Mouse (Mus musculus): ENCODE measurements around the gene Ola1. TPM values are rescaled to one million over a fixed set of nuclear protein-coding genes. Genes with fewer than 3 reads are reported as not detected.
A peak's percentile ranks its signal among the peaks of the same experiment; 100 is the strongest.

Gene Ola1
- total and polyA plus RNA-seq, 3 experiments: 47.1 to 180 (median 124) TPM

- peaks cover 36% of the 10 kb centered on the region for H3K36me3 ChIP-seq (replicated peaks)
- peaks cover 27% of the 10 kb centered on the region for H3K4me1 ChIP-seq (ENCODE audit: insufficient read depth, low read depth, low read length)
- no peaks in the 10 kb centered on the region for H3K9me3 ChIP-seq (replicated peaks)
- ATAC-seq (ENCODE audit: extremely low read depth, insufficient number of reproducible peaks, low FRiP score, poor library complexity, severe bottlenecking) (peak; percentile 81), DNase-seq (ENCODE audit: low spot score) (peak; percentile 97)
- peak overlapping the region; percentile 79 for H3K4me3 ChIP-seq (ENCODE audit: low read depth, low read length)
- H3K27me3 ChIP-seq (ENCODE audit: insufficient read depth, low read length): peaks cover 5% of the 10 kb centered on the region; the same call in 1 of the 2 replicates
- TF ChIP-seq GATA1 (IDR thresholded peaks at IDR 0.05; ENCODE audit: borderline replicate concordance, low read length) (no peak), CTCF (IDR thresholded peaks at IDR 0.05; ENCODE audit: low read depth, low read length) (no peak), POLR2AphosphoS5 (IDR thresholded peaks at IDR 0.05; ENCODE audit: insufficient replicate concordance, low read depth, low read length) (no peak), GATA2 (IDR thresholded peaks at IDR 0.05; ENCODE audit: borderline replicate concordance, low read depth, low read length) (no peak), TAL1 (conservative IDR thresholded peaks at IDR 0.05; ENCODE audit: low read depth, low read length) (no peak)
Observed at GRCm38 (mm10) chr2:73213871-73214659, 4.7 kb downstream of the Ola1 start.

GRCm38 (mm10) chr2:73213539-73213870 is 5.2 kb downstream of the Ola1 start:
- no peak for ATAC-seq (ENCODE audit: extremely low read depth, insufficient number of reproducible peaks, low FRiP score, poor library complexity, severe bottlenecking)
- peaks cover 27% of the 10 kb centered on the region for H3K4me1 ChIP-seq (ENCODE audit: insufficient read depth, low read depth, low read length)

GRCm38 (mm10) chr2:73204328-73204727 is 14.4 kb downstream of the Ola1 start:
- Histone ChIP-seq H3K4me3 (ENCODE audit: low read depth, low read length) (no peak overlapping the region), H3K4me1 (ENCODE audit: insufficient read depth, low read depth, low read length) (no peaks in the 10 kb centered on the region; the same call in 1 of the 2 replicates), H3K27me3 (ENCODE audit: insufficient read depth, low read length) (no peaks in the 10 kb centered on the region), H3K36me3 (replicated peaks) (peaks cover 70% of the 10 kb centered on the region), H3K9me3 (replicated peaks) (no peaks in the 10 kb centered on the region)
- DNase-seq (ENCODE audit: low spot score) (no peak), ATAC-seq (ENCODE audit: extremely low read depth, insufficient number of reproducible peaks, low FRiP score, poor library complexity, severe bottlenecking) (no peak)
- no peak for TF ChIP-seq TAL1 (conservative IDR thresholded peaks at IDR 0.05; ENCODE audit: low read depth, low read length)

More at GRCm38 (mm10) chr2:73213539-73213870, 5.2 kb downstream of the Ola1 start:
- 0 out of 2 replicates have a peak, but pooled peaks cover 3% of the 10 kb centered on the region for H3K27me3 ChIP-seq (ENCODE audit: insufficient read depth, low read length)
- TF ChIP-seq POLR2AphosphoS5 (IDR thresholded peaks at IDR 0.05; ENCODE audit: insufficient replicate concordance, low read depth, low read length): no peak
- TF ChIP-seq GATA2 (IDR thresholded peaks at IDR 0.05; ENCODE audit: borderline replicate concordance, low read depth, low read length): no peak
- no peak for TF ChIP-seq TAL1 (conservative IDR thresholded peaks at IDR 0.05; ENCODE audit: low read depth, low read length)
- TF ChIP-seq GATA1 (IDR thresholded peaks at IDR 0.05; ENCODE audit: borderline replicate concordance, low read length): no peak
- TF ChIP-seq CTCF (IDR thresholded peaks at IDR 0.05; ENCODE audit: low read depth, low read length): no peak
- DNase-seq (ENCODE audit: low spot score): no peak
- peak overlapping the region; percentile 79 for H3K4me3 ChIP-seq (ENCODE audit: low read depth, low read length)
- H3K9me3 ChIP-seq (replicated peaks): no peaks in the 10 kb centered on the region
- peaks cover 41% of the 10 kb centered on the region for H3K36me3 ChIP-seq (replicated peaks)

- H3K9me3 ChIP-seq (replicated peaks): no peaks in the 10 kb centered on the region
- DNase-seq (ENCODE audit: low spot score) (no peak), ATAC-seq (ENCODE audit: extremely low read depth, insufficient number of reproducible peaks, low FRiP score, poor library complexity, severe bottlenecking) (no peak)
- H3K4me1 ChIP-seq (ENCODE audit: insufficient read depth, low read depth, low read length): peaks cover 2% of the 10 kb centered on the region; the same call in 1 of the 2 replicates
- TF ChIP-seq CTCF (IDR thresholded peaks at IDR 0.05; ENCODE audit: low read depth, low read length): no peak
- no peaks in the 10 kb centered on the region for H3K27me3 ChIP-seq (ENCODE audit: insufficient read depth, low read length)
- H3K4me3 ChIP-seq (ENCODE audit: low read depth, low read length): no peak overlapping the region
- peaks cover 55% of the 10 kb centered on the region for H3K36me3 ChIP-seq (replicated peaks)
Observed at GRCm38 (mm10) chr2:73188488-73188887, 30.2 kb downstream of the Ola1 start.

GRCm38 (mm10) chr2:73185185-73185584 is 33.5 kb downstream of the Ola1 start:
- DNase-seq (ENCODE audit: low spot score) (no peak), ATAC-seq (ENCODE audit: extremely low read depth, insufficient number of reproducible peaks, low FRiP score, poor library complexity, severe bottlenecking) (no peak)
- H3K27me3 ChIP-seq (ENCODE audit: insufficient read depth, low read length): no peaks in the 10 kb centered on the region
- H3K4me3 ChIP-seq (ENCODE audit: low read depth, low read length): no peak overlapping the region
- H3K4me1 ChIP-seq (ENCODE audit: insufficient read depth, low read depth, low read length): peaks cover 2% of the 10 kb centered on the region; the same call in 1 of the 2 replicates
- TF ChIP-seq TAL1 (conservative IDR thresholded peaks at IDR 0.05; ENCODE audit: low read depth, low read length) (no peak), CTCF (IDR thresholded peaks at IDR 0.05; ENCODE audit: low read depth, low read length) (no peak), POLR2AphosphoS5 (IDR thresholded peaks at IDR 0.05; ENCODE audit: insufficient replicate concordance, low read depth, low read length) (no peak), GATA2 (IDR thresholded peaks at IDR 0.05; ENCODE audit: borderline replicate concordance, low read depth, low read length) (no peak), GATA1 (IDR thresholded peaks at IDR 0.05; ENCODE audit: borderline replicate concordance, low read length) (no peak)
- H3K36me3 ChIP-seq (replicated peaks): peaks cover 36% of the 10 kb centered on the region
- no peaks in the 10 kb centered on the region for H3K9me3 ChIP-seq (replicated peaks)

- no peak for DNase-seq (ENCODE audit: low spot score)
- Histone ChIP-seq H3K27me3 (ENCODE audit: insufficient read depth, low read length) (no peaks in the 10 kb centered on the region), H3K4me1 (ENCODE audit: insufficient read depth, low read depth, low read length) (no peaks in the 10 kb centered on the region), H3K9me3 (replicated peaks) (no peaks in the 10 kb centered on the region), H3K36me3 (replicated peaks) (peaks cover 17% of the 10 kb centered on the region), H3K4me3 (ENCODE audit: low read depth, low read length) (no peak overlapping the region)
- no peak for TF ChIP-seq CTCF (IDR thresholded peaks at IDR 0.05; ENCODE audit: low read depth, low read length)
- no peak for ATAC-seq (ENCODE audit: extremely low read depth, insufficient number of reproducible peaks, low FRiP score, poor library complexity, severe bottlenecking)
Observed at GRCm38 (mm10) chr2:73169496-73169895, 49.2 kb downstream of the Ola1 start.

GRCm38 (mm10) chr2:73167126-73167525 is 51.6 kb downstream of the Ola1 start:
- peak; percentile 8 for DNase-seq (ENCODE audit: low spot score)
- no peaks in the 10 kb centered on the region for H3K9me3 ChIP-seq (replicated peaks)
- H3K36me3 ChIP-seq (replicated peaks): peaks cover 19% of the 10 kb centered on the region
- no peaks in the 10 kb centered on the region for H3K4me1 ChIP-seq (ENCODE audit: insufficient read depth, low read depth, low read length)
- TF ChIP-seq CTCF (IDR thresholded peaks at IDR 0.05; ENCODE audit: low read depth, low read length) (peak; percentile 47), GATA2 (IDR thresholded peaks at IDR 0.05; ENCODE audit: borderline replicate concordance, low read depth, low read length) (no peak)
- H3K27me3 ChIP-seq (ENCODE audit: insufficient read depth, low read length): no peaks in the 10 kb centered on the region
- no peak overlapping the region for H3K4me3 ChIP-seq (ENCODE audit: low read depth, low read length)
- ATAC-seq (ENCODE audit: extremely low read depth, insufficient number of reproducible peaks, low FRiP score, poor library complexity, severe bottlenecking): peak; percentile 28; the same call in 1 of the 2 replicates
